Mouse (Mus musculus): Measurements from ENCODE around the gene Alpi. TPM values are rescaled to one million over a fixed set of nuclear protein-coding genes. Genes with fewer than 3 reads are reported as not detected.

Alpi gene
- total and polyA plus RNA-seq, 3 experiments: not detected

DNA sequence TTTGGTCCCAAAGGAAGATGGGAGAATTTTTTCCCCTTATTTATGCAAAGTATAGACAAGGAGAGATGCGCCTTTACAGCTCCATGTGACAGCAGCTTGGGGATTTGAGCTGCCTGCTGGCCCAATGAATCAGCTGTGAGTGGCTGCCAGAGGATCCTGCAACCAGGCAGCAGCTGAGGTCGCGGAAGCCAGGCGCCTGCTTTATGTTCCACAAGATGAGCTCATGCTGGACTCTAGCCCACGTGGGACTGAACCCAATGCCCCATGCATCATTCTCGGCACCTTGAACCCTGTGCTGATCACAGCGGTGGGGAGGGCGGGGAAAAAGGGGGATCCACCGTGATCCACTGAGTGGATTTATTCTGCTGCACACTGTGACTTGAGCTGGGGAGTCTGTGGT lies 41.0 kb upstream of the Alpi start:
- no peak for DNase-seq (ENCODE audit: low read depth, low spot score)
- Histone ChIP-seq H3K9me3 (replicated peaks; ENCODE audit: insufficient read depth, low read length) (no peaks in the 10 kb centered on the region), H3K9ac (ENCODE audit: control insufficient read depth, low read depth, low read length, poor library complexity, severe bottlenecking) (no peak overlapping the region), H3K27me3 (ENCODE audit: control insufficient read depth in 1 of 2, insufficient read depth in 2 of 2, low read length in 2 of 2) (no peaks in the 10 kb centered on the region), H3K27ac (ENCODE audit: control insufficient read depth, low read depth, low read length) (no peak overlapping the region), H3K4me3 (ENCODE audit: control insufficient read depth in 1 of 2, insufficient read depth in 1 of 2, low read depth in 2 of 2, low read length in 2 of 2) (no peak overlapping the region), H3K4me1 (ENCODE audit: control insufficient read depth in 1 of 2, insufficient read depth in 2 of 2, low read length in 2 of 2) (peaks cover 0 to 5% of the 10 kb centered on the region in 2 experiments; a peak in 1 of 4 replicates), H3K36me3 (ENCODE audit: control insufficient read depth in 1 of 2, insufficient read depth in 2 of 2, low read length in 2 of 2) (peaks cover 0 to 4% of the 10 kb centered on the region in 2 experiments; a peak in 2 of 4 replicates), H3K79me2 (ENCODE audit: control insufficient read depth, insufficient read depth, low read length, poor library complexity) (no peaks in the 10 kb centered on the region)
- TF ChIP-seq POLR2A (IDR thresholded peaks at IDR 0.05; ENCODE audit: control insufficient read depth in 1 of 2, insufficient read depth in 1 of 2, low read depth in 1 of 2, low read length in 2 of 2, poor library complexity in 1 of 2) (no peak), GATA1 (IDR thresholded peaks at IDR 0.05; ENCODE audit: low read depth, low read length) (no peak), MXI1 (IDR thresholded peaks at IDR 0.05; ENCODE audit: low read depth, low read length) (no peak), UBTF (IDR thresholded peaks at IDR 0.05; ENCODE audit: borderline replicate concordance, insufficient read depth, low read depth, low read length) (no peak), EP300 (IDR thresholded peaks at IDR 0.05; ENCODE audit: low read depth in 1 of 2, low read length in 2 of 2) (no peak), JUND (IDR thresholded peaks at IDR 0.05; ENCODE audit: low read depth, low read length) (no peak), ZMIZ1 (IDR thresholded peaks at IDR 0.05; ENCODE audit: low read depth, low read length) (no peak), NRF1 (IDR thresholded peaks at IDR 0.05; ENCODE audit: insufficient read depth, low read depth, low read length, poor library complexity, severe bottlenecking) (no peak), MAZ (IDR thresholded peaks at IDR 0.05; ENCODE audit: low read depth, low read length) (no peak), ZNF384 (IDR thresholded peaks at IDR 0.05; ENCODE audit: low read depth, low read length) (no peak), ETS1 (IDR thresholded peaks at IDR 0.05; ENCODE audit: low read depth, low read length) (no peak)

DNA sequence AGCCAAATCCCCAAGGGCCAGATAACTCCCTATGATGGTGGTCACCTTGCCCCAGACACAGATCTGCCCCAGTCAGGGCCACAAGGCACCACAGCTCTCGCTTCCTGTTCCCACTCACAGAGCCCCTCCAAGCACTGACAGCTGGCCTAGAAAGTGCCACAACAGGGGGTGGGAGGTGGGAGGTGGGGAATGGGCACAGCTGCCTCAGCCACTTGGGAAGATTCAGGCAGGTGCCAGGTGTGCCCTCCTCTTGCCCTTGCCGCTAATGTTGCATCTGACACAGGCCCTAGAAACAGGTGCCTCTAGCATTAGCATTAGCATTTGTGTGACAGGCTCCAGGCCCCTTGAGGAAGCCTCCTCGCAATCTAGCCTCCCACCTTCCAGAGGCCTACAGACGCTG lies 40.1 kb upstream of the Alpi start:
- H3K27ac ChIP-seq (ENCODE audit: control insufficient read depth, low read depth, low read length): no peak overlapping the region
- no peaks in the 10 kb centered on the region for H3K79me2 ChIP-seq (ENCODE audit: control insufficient read depth, insufficient read depth, low read length, poor library complexity)
- no peak for DNase-seq (ENCODE audit: low read depth, low spot score)
- H3K9ac ChIP-seq (ENCODE audit: control insufficient read depth, low read depth, low read length, poor library complexity, severe bottlenecking): no peak overlapping the region
- H3K4me3 ChIP-seq (ENCODE audit: control insufficient read depth in 1 of 2, insufficient read depth in 1 of 2, low read depth in 2 of 2, low read length in 2 of 2): no peak overlapping the region
- no peaks in the 10 kb centered on the region for H3K27me3 ChIP-seq (ENCODE audit: control insufficient read depth in 1 of 2, insufficient read depth in 2 of 2, low read length in 2 of 2)
- peaks cover 0 to 4% of the 10 kb centered on the region in 2 experiments; a peak in 2 of 4 replicates for H3K36me3 ChIP-seq (ENCODE audit: control insufficient read depth in 1 of 2, insufficient read depth in 2 of 2, low read length in 2 of 2)
- no peaks in the 10 kb centered on the region for H3K9me3 ChIP-seq (replicated peaks; ENCODE audit: insufficient read depth, low read length)
- H3K4me1 ChIP-seq (ENCODE audit: control insufficient read depth in 1 of 2, insufficient read depth in 2 of 2, low read length in 2 of 2): peaks cover 0 to 5% of the 10 kb centered on the region in 2 experiments; a peak in 1 of 4 replicates
- TF ChIP-seq TAL1 (IDR thresholded peaks at IDR 0.05; ENCODE audit: low read length): no peak
- no peak for TF ChIP-seq MYC (IDR thresholded peaks at IDR 0.05; ENCODE audit: low read depth, low read length)
- no peak for TF ChIP-seq MAZ (IDR thresholded peaks at IDR 0.05; ENCODE audit: low read depth, low read length)
- TF ChIP-seq E2F4 (IDR thresholded peaks at IDR 0.05; ENCODE audit: borderline replicate concordance, low read depth, low read length): no peak
- TF ChIP-seq TBP (IDR thresholded peaks at IDR 0.05; ENCODE audit: low read depth, low read length): no peak
- no peak for TF ChIP-seq SIN3A (IDR thresholded peaks at IDR 0.05; ENCODE audit: low read length)
- TF ChIP-seq KAT2A (conservative IDR thresholded peaks at IDR 0.05; ENCODE audit: low read depth, low read length): no peak
- TF ChIP-seq RCOR1 (IDR thresholded peaks at IDR 0.05; ENCODE audit: low read depth, low read length): no peak
- no peak for TF ChIP-seq ZKSCAN1 (IDR thresholded peaks at IDR 0.05; ENCODE audit: low read depth, low read length)
- TF ChIP-seq CTCF (IDR thresholded peaks at IDR 0.05 in 2 of 3, conservative IDR thresholded peaks at IDR 0.05 in 1 of 3; ENCODE audit: control insufficient read depth in 1 of 3, insufficient read depth in 1 of 3, low read depth in 2 of 3, low read length in 3 of 3, poor library complexity in 1 of 3, severe bottlenecking in 1 of 3): no peak
- no peak for TF ChIP-seq UBTF (IDR thresholded peaks at IDR 0.05; ENCODE audit: borderline replicate concordance, insufficient read depth, low read depth, low read length)
- TF ChIP-seq CHD2 (IDR thresholded peaks at IDR 0.05; ENCODE audit: low read length): no peak
- TF ChIP-seq EP300 (IDR thresholded peaks at IDR 0.05; ENCODE audit: low read depth in 1 of 2, low read length in 2 of 2): no peak

All from MEL (cell line).